ENCODE assay signal across 13 mouse cellular contexts in the genomic region with DNA sequence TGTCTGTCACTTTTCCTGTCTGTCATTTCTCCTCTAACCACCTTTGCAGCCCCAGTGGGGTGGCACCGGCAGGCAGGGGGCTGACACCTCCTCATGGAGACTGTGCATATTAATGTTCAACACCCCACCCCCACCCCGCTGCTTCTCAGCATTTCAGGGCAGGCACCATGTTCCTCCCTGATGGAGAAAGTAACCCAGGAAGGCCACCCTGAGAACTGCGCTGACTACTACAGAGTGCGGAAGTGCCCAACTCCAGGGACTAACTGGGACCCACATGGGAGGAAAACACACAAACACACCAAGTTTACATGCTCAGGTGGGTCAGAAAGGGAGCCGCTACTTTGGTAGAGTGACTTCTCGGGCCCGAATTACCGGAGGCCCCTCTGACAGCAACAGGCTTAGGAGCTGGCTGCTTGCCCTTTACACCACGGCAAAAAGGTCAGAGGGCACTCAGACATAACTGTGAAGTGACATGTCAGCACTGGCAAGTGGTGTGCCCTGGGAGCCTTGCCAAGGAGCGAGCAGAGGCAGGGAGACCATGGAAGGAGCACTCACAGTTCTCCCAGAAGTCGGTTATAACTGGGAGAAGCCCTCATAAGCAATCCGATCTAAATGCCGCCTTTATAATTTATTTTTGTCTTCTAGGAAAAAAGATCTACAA. TPM values are rescaled to one million over a fixed set of nuclear protein-coding genes. Genes with fewer than 3 reads are reported as not detected.
DNase-seq lines count a peak whose midpoint lies in the region; ATAC-seq and TF ChIP-seq lines count a peak whose summit lies in the region.
"Had no signal": no experiment of that assay in that cellular context is flagged by ENCODE, and none has a peak within 500 bp of the region (broad histone marks: within the 10 kb centered on the region; RNA-seq: fewer than 3 reads in every experiment).

No protein-coding gene starts in this region.

- H3K27ac ChIP-seq in hindbrain, postnatal 0 days: no peak overlapping the region
- no peak overlapping the region for H3K27ac ChIP-seq in hindbrain, embryonic 16.5 days (ENCODE audit: low read depth, low read length)
- H3K27ac ChIP-seq in heart, embryonic 11.5 days (ENCODE audit: low read depth, low read length): peak overlapping the region; percentile 35; the same call in 1 of the 2 replicates
- peak overlapping the region; percentile 50 for H3K27ac ChIP-seq in limb, embryonic 10.5 days
- H3K27ac ChIP-seq in intestine, postnatal 0 days (ENCODE audit: low read depth, low read length): no peak overlapping the region
- H3K27ac ChIP-seq: embryonic facial prominence, embryonic 12.5 days; liver, embryonic 13.5 days; neural tube, embryonic 13.5 days; stomach, postnatal 0 days had no signal

- no peak for ATAC-seq in hindbrain, postnatal 0 days
- no peak for ATAC-seq in hindbrain, embryonic 16.5 days
- ATAC-seq in heart, embryonic 11.5 days (replicated peaks; ENCODE audit: insufficient number of reproducible peaks, low FRiP score, low TSS enrichment): 0 out of 2 replicates have a peak, but pooled peaks have one; percentile 43
- ATAC-seq in intestine, postnatal 0 days: no peak
- no peak for ATAC-seq in megakaryocyte-erythroid progenitor cell, adult 5-6 weeks (replicated peaks; ENCODE audit: low FRiP score, low TSS enrichment, poor library complexity, severe bottlenecking)

- no peak for TF ChIP-seq CTCF in hindbrain, postnatal 0 days (IDR thresholded peaks at IDR 0.05; ENCODE audit: low read depth)
- TF ChIP-seq CTCF in intestine, postnatal 0 days (IDR thresholded peaks at IDR 0.05; ENCODE audit: low read depth): no peak

- H3K36me3 ChIP-seq in hindbrain, postnatal 0 days (ENCODE audit: insufficient read depth, low read length): peaks cover 5% of the 10 kb centered on the region; the same call in 1 of the 2 replicates
- 0 out of 2 replicates have a peak, but pooled peaks cover 2% of the 10 kb centered on the region for H3K36me3 ChIP-seq in hindbrain, embryonic 16.5 days (ENCODE audit: control insufficient read depth, insufficient read depth, low read length)
- H3K36me3 ChIP-seq in heart, embryonic 11.5 days (ENCODE audit: control insufficient read depth, insufficient read depth, low read length): 0 out of 2 replicates have a peak, but pooled peaks cover 3% of the 10 kb centered on the region
- peaks cover 34% of the 10 kb centered on the region for H3K36me3 ChIP-seq in limb, embryonic 10.5 days
- peaks cover 11% of the 10 kb centered on the region; the same call in 1 of the 2 replicates for H3K36me3 ChIP-seq in intestine, postnatal 0 days (ENCODE audit: control insufficient read depth, insufficient read depth)
- H3K36me3 ChIP-seq: neural tube, embryonic 13.5 days had no signal

- no peak overlapping the region for H3K4me3 ChIP-seq in hindbrain, postnatal 0 days (ENCODE audit: low read length)
- no peak overlapping the region for H3K4me3 ChIP-seq in hindbrain, embryonic 16.5 days (ENCODE audit: low read length)
- H3K4me3 ChIP-seq in heart, embryonic 11.5 days (ENCODE audit: low read depth, low read length): no peak overlapping the region
- no peak overlapping the region for H3K4me3 ChIP-seq in limb, embryonic 10.5 days
- H3K4me3 ChIP-seq in intestine, postnatal 0 days (ENCODE audit: low read depth, low read length): no peak overlapping the region
- H3K4me3 ChIP-seq: embryonic facial prominence, embryonic 12.5 days; liver, embryonic 13.5 days; neural tube, embryonic 13.5 days had no signal

- no peaks in the 10 kb centered on the region for H3K4me1 ChIP-seq in hindbrain, postnatal 0 days (ENCODE audit: insufficient read depth, low read length)
- peaks cover 2% of the 10 kb centered on the region for H3K4me1 ChIP-seq in hindbrain, embryonic 16.5 days (ENCODE audit: control insufficient read depth, insufficient read depth, low read depth, low read length)
- H3K4me1 ChIP-seq in heart, embryonic 11.5 days (ENCODE audit: control insufficient read depth, insufficient read depth, low read length): peaks cover 48% of the 10 kb centered on the region
- H3K4me1 ChIP-seq in limb, embryonic 10.5 days: peaks cover 42% of the 10 kb centered on the region
- no peaks in the 10 kb centered on the region for H3K4me1 ChIP-seq in intestine, postnatal 0 days (replicated peaks; ENCODE audit: control insufficient read depth, insufficient read depth, low read length)

- no peak overlapping the region for H3K9ac ChIP-seq in hindbrain, postnatal 0 days (replicated peaks; ENCODE audit: low read length)
- no peak overlapping the region for H3K9ac ChIP-seq in hindbrain, embryonic 16.5 days (ENCODE audit: low read depth, low read length)
- H3K9ac ChIP-seq in heart, embryonic 11.5 days (ENCODE audit: low read depth, low read length): no peak overlapping the region; the same call in 1 of the 2 replicates
- no peak overlapping the region for H3K9ac ChIP-seq in intestine, postnatal 0 days (ENCODE audit: low read depth, low read length)
- H3K9ac ChIP-seq: embryonic facial prominence, embryonic 12.5 days; liver, embryonic 13.5 days; neural tube, embryonic 13.5 days had no signal

- DNase-seq in hindbrain, postnatal 0 days (ENCODE audit: low spot score): peak; percentile 34
- DNase-seq in adrenal gland, adult 8-10 months: peak; percentile 63
- DNase-seq in limb, embryonic 10.5 days (ENCODE audit: low spot score): no peak
- no peak for DNase-seq in embryo, embryonic 10 days (ENCODE audit: low spot score)
- DNase-seq: liver, embryonic 13.5 days had no signal

- H3K9me3 ChIP-seq in hindbrain, postnatal 0 days (ENCODE audit: low read length): no peaks in the 10 kb centered on the region
- H3K9me3 ChIP-seq in hindbrain, embryonic 16.5 days (ENCODE audit: control insufficient read depth, low read length): no peaks in the 10 kb centered on the region
- H3K9me3 ChIP-seq in heart, embryonic 11.5 days (replicated peaks; ENCODE audit: control insufficient read depth, low read length): no peaks in the 10 kb centered on the region
- no peaks in the 10 kb centered on the region for H3K9me3 ChIP-seq in limb, embryonic 10.5 days (replicated peaks)
- H3K9me3 ChIP-seq in intestine, postnatal 0 days (ENCODE audit: control insufficient read depth): no peaks in the 10 kb centered on the region
- H3K9me3 ChIP-seq: embryonic facial prominence, embryonic 12.5 days; liver, embryonic 13.5 days; neural tube, embryonic 13.5 days had no signal

- WGBS in hindbrain, postnatal 0 days: 49% methylated on average over 13 of the region's 13 CpGs
- 52% methylated on average over 13 of the region's 13 CpGs for WGBS in hindbrain, embryonic 16.5 days
- 40% methylated on average over 13 of the region's 13 CpGs for WGBS in heart, embryonic 11.5 days (ENCODE audit: insufficient replicate concordance)
- WGBS in limb, embryonic 10.5 days: 60% methylated on average over 13 of the region's 13 CpGs
- WGBS in intestine, postnatal 0 days: 70% methylated on average over 13 of the region's 13 CpGs

- no peak overlapping the region for H3K4me2 ChIP-seq in hindbrain, postnatal 0 days (ENCODE audit: low read depth, low read length)
- H3K4me2 ChIP-seq in hindbrain, embryonic 16.5 days (ENCODE audit: low read length): no peak overlapping the region
- peak overlapping the region; percentile 38; the same call in 1 of the 2 replicates for H3K4me2 ChIP-seq in heart, embryonic 11.5 days
- H3K4me2 ChIP-seq in intestine, postnatal 0 days (replicated peaks; ENCODE audit: low read depth): no peak overlapping the region
- H3K4me2 ChIP-seq: embryonic facial prominence, embryonic 12.5 days; liver, embryonic 13.5 days; neural tube, embryonic 13.5 days had no signal

- no peaks in the 10 kb centered on the region for H3K27me3 ChIP-seq in hindbrain, postnatal 0 days (ENCODE audit: insufficient read depth, low read length)
- no peaks in the 10 kb centered on the region for H3K27me3 ChIP-seq in hindbrain, embryonic 16.5 days (replicated peaks; ENCODE audit: control insufficient read depth, insufficient read depth, low read length)
- no peaks in the 10 kb centered on the region for H3K27me3 ChIP-seq in heart, embryonic 11.5 days (ENCODE audit: control insufficient read depth, insufficient read depth, low read length)
- H3K27me3 ChIP-seq in limb, embryonic 10.5 days (ENCODE audit: low read depth, poor library complexity, severe bottlenecking): no peaks in the 10 kb centered on the region
- no peaks in the 10 kb centered on the region for H3K27me3 ChIP-seq in intestine, postnatal 0 days (replicated peaks; ENCODE audit: control insufficient read depth, insufficient read depth, low read length)
- H3K27me3 ChIP-seq: CH12.LX; embryonic facial prominence, embryonic 12.5 days; liver, embryonic 13.5 days; neural tube, embryonic 13.5 days had no signal

RNA-seq across cellular contexts. Expression of a gene that starts 11.3 kb away (rescaled TPM):
- total RNA-seq in hindbrain, postnatal 0 days (2014; rRNA removed): 52.0 and 61.9 TPM in 2 replicates
- 81.1 and 81.8 TPM in 2 replicates for polyA plus RNA-seq in hindbrain, postnatal 0 days (2015; fragmentation: Nextera tagmentation; extraction: Ambion mirVana)
- polyA plus RNA-seq in hindbrain, embryonic 16.5 days (2015; fragmentation: Nextera tagmentation; extraction: Ambion mirVana): 87.4 and 87.8 TPM in 2 replicates
- 10 to 100 TPM; 82.4 to 88.4 (median 85.1) TPM for total RNA-seq in adrenal gland, adult 8-10 months (2022)
- 150 and 161 TPM in 2 replicates for polyA plus RNA-seq in heart, embryonic 11.5 days (2014; fragmentation: Nextera tagmentation; extraction: Ambion mirVana)
- 79.5 and 89.4 TPM in 2 replicates for polyA plus RNA-seq in limb, embryonic 10.5 days (2016; fragmentation: Nextera tagmentation; extraction: Ambion mirVana)
- polyA plus RNA-seq in intestine, postnatal 0 days (2015; fragmentation: Nextera tagmentation; extraction: Ambion mirVana): 47.1 and 48.1 TPM in 2 replicates
- 101 and 125 TPM in 2 replicates for total RNA-seq in megakaryocyte-erythroid progenitor cell, adult 5-6 weeks (2014; fragmentation: Nextera tagmentation)
- 152 and 155 TPM in 2 replicates for total RNA-seq in megakaryocyte-erythroid progenitor cell, adult 5-6 weeks (2017)

Comparison
In these comparisons a context has a peak if more than half of its experiments do, and no peak if none do; other contexts are left out.
1. DNase-seq: peak in hindbrain, postnatal 0 days (single experiment) and adrenal gland, adult 8-10 months (single experiment); none in limb, embryonic 10.5 days (single experiment) and embryo, embryonic 10 days (single experiment).
2. H3K27ac ChIP-seq: peak in heart, embryonic 11.5 days (single experiment) and limb, embryonic 10.5 days (single experiment); none in hindbrain, postnatal 0 days (single experiment), hindbrain, embryonic 16.5 days (single experiment) and intestine, postnatal 0 days (single experiment).